Mouse (Mus musculus) cortical plate, adult 2 months (tissue): ENCODE measurements at regions not wholly inside any gene's neighbourhood (a gene's known extent, or its start where the extent isn't known, plus 50 kb on each side); places are given as distances from the start of the nearest gene placed in this dataset.

Source experiments
- CTCF ChIP-seq: fragments of 200-500 bp; IDR thresholded peaks from 2 replicates; pipeline ENCODE4 v1.5.1; 2011; ENCODE audit warnings: mild to moderate bottlenecking, control low read depth, low read length; ENCODE audit not compliant: insufficient read depth; ENCODE audit errors: extremely low read depth
- POLR2A ChIP-seq: fragments of 200-500 bp; IDR thresholded peaks from 2 replicates; pipeline ENCODE4 v1.6.1; 2011; ENCODE audit warnings: mild to moderate bottlenecking, low read length, control low read depth; ENCODE audit not compliant: insufficient read depth; ENCODE audit errors: extremely low read depth

DNA sequence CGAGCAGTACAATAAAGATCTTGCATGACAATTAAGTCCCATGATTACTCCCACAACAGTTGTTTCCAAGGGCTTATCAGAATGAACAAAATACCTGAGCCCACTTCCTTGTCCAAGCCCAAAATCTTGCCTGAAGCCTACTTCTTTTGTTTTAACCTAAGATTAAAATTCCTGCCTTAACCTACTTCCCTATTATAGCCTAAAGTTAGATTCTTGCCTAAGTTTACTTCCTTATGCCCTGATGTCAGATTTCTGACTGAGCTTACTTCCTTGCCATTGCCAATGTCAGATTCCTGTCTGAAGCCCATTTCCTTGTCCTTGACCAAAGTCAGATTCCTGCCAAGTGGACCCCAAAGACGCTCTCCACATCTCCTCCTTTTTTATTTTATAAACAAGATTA lies 213.7 kb upstream of the Kcnj3 start:
- TF ChIP-seq POLR2A, result no peak
- TF ChIP-seq CTCF, result no peak
